Mouse (Mus musculus) mouse embryonic stem cell (cell line): Measurements from ENCODE around the gene Cfap100.

Source experiments
- in situ Hi-C, 2 experiments: fragments of 300-500 bp; cut with MboI; formaldehyde crosslinking; loops; 1 replicate in 1 of 2; 3 replicates in 1 of 2; pipeline ENCODE4 v1.14.3; 2019 to 2020; ENCODE audit warnings: low sequenced_read_pairs in 2 of 2, low pct_unique_long_range_greater_than_20kb in 1 of 2, mixed read lengths in 1 of 2; ENCODE audit not compliant: unreplicated experiment in 1 of 2

Gene Cfap100

GRCm38 (mm10) chr6:90428380-90428974, at the start of gene Cfap100:
Gene Cfap100 (minus strand): TSS chr6:90428797.
- in situ Hi-C loops = loop anchor here (10.0 to 25.0 kb wide), 3 partner anchors 109 to 754 kb away; no protein-coding TSS in a partner anchor

GRCm38 (mm10) chr6:90476941-90477518, 48.4 kb upstream of the Cfap100 start:
- in situ Hi-C loops = no loop called here

DNA sequence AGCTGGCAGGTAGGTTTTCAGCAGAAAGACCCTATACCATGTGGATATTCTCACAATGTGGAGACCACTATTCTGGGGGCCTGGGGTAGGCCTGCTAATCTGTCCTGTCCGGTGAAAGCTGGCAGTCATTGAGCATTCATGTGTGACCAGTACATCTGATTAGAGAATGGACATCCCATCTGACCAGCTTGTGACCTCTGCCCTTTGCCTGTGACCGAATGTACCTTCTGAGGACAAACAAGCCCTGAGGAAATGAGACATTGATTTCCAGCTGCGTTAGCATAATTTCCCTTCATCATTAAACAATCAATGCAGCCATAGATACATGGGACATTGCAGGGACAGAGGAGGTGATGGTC, 47.2 kb upstream of the Cfap100 start:
- in situ Hi-C loops = no loop called here

DNA sequence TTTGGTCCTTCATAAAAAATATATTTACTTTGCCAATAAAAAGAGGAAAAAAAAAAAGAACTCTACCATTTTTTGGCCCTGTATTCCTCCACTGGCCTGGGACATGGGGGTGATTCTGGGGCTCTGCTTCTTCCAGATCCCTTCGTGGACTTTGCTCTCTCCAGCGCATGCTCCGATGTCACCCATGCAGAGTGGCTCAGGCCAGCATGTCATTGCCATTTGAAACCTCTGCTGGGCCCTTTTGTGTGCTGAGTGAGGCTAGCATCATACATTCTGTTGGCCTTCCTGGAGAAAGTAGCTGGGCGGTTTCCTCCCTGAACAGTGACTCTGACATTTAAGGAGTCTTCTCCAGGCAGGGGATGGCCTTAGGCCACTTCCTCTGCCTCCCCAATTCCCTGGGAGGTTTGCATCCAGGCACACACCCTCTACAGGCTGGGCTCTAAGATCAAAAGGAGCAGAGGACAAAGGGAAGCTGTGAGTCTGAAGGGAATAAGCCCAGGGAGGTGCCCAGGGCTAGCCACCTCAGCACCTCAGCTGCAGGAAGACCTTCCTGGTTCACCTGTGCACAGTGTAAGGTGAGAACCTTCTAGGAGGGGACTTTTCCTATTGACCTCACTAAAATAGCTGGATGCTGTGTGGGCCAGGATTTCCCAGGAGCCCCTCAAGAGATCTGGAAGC, 46.7 kb upstream of the Cfap100 start:
- in situ Hi-C loops = no loop called here

- in situ Hi-C loops = no loop called here
Measured at GRCm38 (mm10) chr6:90474361-90474750, 45.8 kb upstream of the Cfap100 start.

- in situ Hi-C loops = no loop called here
Measured at GRCm38 (mm10) chr6:90473630-90474360, 45.2 kb upstream of the Cfap100 start.

DNA sequence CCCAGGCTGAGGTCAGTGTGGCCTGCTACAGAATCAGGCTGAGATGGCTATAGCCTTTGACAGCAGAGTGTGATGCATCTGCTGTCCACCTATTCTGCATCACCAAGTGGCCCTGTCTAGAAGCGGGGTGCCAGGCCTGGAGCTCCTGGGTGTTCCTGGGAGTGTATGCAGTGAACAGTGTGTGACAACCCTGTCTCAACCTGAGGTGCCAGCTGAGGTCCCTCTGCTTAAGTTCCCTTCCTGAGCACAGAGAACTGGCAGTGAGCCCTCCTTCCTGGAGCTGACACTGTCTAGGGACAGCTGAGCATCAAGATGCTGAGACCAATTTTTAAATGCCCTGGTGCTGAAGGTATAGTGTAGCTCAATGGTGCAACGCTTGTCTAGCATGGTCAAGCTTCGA, 44.1 kb upstream of the Cfap100 start:
- in situ Hi-C loops = no loop called here

GRCm38 (mm10) chr6:90472079-90472478, 43.5 kb upstream of the Cfap100 start:
- in situ Hi-C loops = no loop called here

DNA sequence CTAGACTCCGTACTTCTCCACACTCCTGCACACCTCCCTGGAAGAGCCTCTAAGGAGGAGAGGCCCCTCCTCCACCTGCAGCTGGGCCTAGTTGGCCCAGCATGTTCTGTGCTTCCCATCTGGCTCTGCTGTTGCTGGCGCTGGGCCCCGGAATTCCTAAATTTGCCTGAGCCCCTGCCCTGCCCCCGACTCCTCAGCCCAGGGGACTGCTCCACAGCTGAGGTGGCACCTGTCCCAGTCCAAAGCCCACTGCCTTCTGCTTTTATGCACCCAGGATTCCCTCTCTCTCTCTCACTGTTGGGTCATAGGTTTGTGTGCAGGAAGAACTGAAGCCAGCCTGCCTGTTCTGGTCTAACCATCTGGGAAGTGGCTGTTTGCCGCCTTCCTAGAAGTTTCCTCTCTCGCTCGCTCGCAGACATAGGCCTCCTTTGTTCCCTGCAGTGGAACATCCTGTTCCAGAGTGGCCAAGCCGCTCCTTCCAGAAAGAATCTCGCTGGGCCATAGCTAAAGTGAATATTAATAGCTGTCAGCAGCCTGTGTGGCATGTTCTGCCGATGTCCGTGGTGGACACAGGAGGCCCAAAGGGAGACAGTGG, 42.4 kb upstream of the Cfap100 start:
- in situ Hi-C loops = no loop called here

DNA sequence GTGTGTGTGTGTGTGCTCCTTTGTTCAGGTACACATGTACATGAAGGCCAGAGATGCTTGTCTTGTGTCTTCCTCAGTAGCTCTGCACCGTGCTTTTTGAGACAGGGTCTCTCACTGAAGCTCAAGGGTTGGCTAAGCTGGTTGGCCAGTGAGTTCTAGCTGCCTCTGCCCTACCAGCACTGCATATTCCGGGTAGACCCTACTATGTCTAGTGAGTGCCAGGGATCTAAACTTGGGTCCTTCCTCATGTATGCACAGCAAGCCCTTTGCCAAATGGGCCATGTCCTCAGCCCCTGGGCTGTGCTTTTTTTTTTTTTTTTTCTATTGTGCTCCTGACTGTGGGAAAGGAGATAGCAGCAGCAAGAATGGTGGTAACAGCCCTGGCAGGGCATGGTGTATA, 41.7 kb upstream of the Cfap100 start:
- in situ Hi-C loops = no loop called here

DNA sequence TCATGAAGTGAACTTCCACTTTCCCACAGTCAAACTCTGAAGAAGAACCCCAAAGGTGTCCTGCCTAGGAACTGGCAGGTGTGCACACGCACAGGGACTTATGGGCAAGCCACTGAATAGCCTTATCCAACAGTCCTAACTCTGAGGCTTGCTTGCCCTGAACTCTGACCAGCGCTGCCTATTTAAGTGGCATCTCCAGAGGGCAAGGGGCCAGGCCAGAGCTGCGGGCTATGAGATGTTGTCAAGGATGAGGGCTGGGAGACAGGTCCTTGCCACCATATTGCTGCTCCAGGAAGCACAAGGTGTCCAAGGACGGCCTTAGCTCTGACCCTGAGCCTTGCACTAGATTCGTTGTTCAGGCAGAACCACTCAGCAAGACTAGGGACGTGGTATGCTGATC, 40.4 kb upstream of the Cfap100 start:
- in situ Hi-C loops = no loop called here

DNA sequence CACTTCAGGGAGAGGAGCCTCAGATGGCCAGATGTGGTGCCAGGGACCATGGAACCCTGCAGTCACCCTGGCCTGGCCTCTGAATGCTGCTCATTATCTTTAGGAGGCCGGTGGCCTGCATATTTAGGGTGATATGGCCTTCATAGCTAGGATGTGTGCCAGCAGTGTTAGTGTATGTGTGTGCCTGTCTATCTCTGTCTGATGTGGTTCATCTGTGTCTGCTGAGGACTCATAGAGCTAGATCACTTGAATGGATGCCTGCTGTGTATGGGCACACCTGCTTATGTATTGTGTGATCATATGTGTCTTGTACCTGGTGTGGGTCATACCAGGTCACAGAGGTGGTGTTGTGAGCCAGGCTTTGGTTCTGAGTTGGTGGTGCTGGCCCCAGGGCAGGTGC, 39.6 kb upstream of the Cfap100 start:
- in situ Hi-C loops = no loop called here

- in situ Hi-C loops = no loop called here
Measured at GRCm38 (mm10) chr6:90466847-90467410, 38.3 kb upstream of the Cfap100 start.

GRCm38 (mm10) chr6:90466079-90466478, 37.5 kb upstream of the Cfap100 start:
- in situ Hi-C loops = no loop called here

- in situ Hi-C loops = no loop called here
Measured at GRCm38 (mm10) chr6:90465028-90465640, 36.5 kb upstream of the Cfap100 start.

GRCm38 (mm10) chr6:90463890-90464421, 35.4 kb upstream of the Cfap100 start:
- in situ Hi-C loops = no loop called here

DNA sequence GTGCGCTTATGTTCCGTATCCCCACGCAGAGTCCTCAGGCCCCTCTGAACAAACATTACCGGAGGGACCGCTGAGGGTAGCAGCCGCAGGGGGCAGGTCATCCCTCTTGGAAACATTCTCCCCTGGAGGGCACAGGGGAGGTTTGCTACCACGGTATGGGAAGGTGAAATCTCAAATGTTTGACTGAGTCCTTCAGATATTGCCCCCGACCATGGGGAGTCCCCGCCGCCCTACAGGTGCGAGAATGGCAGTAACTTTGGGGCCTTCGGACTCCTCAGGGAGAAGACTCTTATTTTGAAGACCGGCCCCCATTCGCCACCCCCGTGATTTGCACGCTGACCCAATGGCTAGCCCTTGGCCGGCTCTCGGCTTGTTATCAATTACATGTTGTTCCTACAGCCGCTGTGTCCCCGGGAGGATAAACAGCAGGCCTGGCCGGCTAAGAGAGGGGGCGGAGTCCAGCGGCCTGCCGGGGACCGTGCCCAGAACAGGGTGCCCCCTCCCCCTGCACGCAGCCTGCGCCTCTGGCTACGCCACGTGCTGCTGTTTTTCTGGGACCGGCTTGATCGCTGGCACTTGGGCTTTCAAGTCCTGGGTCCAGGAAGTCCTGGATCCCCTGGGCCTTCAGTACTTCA, 34.7 kb upstream of the Cfap100 start:
- in situ Hi-C loops = no loop called here

- in situ Hi-C loops = no loop called here
Measured at GRCm38 (mm10) chr6:90462841-90463227, 34.2 kb upstream of the Cfap100 start.
